Mouse (Mus musculus) cerebellum, postnatal 25 days (tissue): Measurements from ENCODE around the gene Per1.

Experiments
- DNase-seq, 2 experiments: peaks; one replicate each; pipeline ENCODE4 v3.0.0; 2021; ENCODE audit warnings: mixed read lengths in 2 of 2

Per1 gene

GRCm38 (mm10) chr11:69134622-69134968 lies 39.6 kb downstream of the Per1 start:
- DNase-seq, result no peak

- no peak for DNase-seq
Measured at GRCm38 (mm10) chr11:69135361-69135760, 40.3 kb downstream of the Per1 start.

- DNase-seq, result peak; percentile 38 to 55
Measured at GRCm38 (mm10) chr11:69147546-69147945, 52.5 kb downstream of the Per1 start.

GRCm38 (mm10) chr11:69148451-69148960 lies 53.5 kb downstream of the Per1 start:
- DNase-seq, result peak; percentile 60 to 62

- peak; percentile 18 to 35 for DNase-seq
Measured at GRCm38 (mm10) chr11:69149728-69150127, 54.7 kb downstream of the Per1 start.

GRCm38 (mm10) chr11:69150444-69150843 lies 55.4 kb downstream of the Per1 start:
- DNase-seq, result peak; percentile 80 to 88

GRCm38 (mm10) chr11:69151004-69151403 lies 56.0 kb downstream of the Per1 start:
- no peak for DNase-seq

GRCm38 (mm10) chr11:69153831-69154230 lies 58.8 kb downstream of the Per1 start:
- DNase-seq, result no peak

- no peak for DNase-seq
Measured at GRCm38 (mm10) chr11:69155351-69155750, 60.3 kb downstream of the Per1 start.

GRCm38 (mm10) chr11:69156800-69157199 lies 61.8 kb downstream of the Per1 start, which contains the start of gene Alox12b:
Gene Alox12b (plus strand): TSS chr11:69156989.
- DNase-seq, result no peak
